Mouse (Mus musculus) thymus, adult 2 months (tissue): ENCODE measurements around the gene Scube3.

Experiments used
- CTCF ChIP-seq: fragments of 200-500 bp; IDR thresholded peaks from 2 replicates; pipeline ENCODE4 v1.5.1; 2012; ENCODE audit warnings: mild to moderate bottlenecking, control low read depth, low read length, moderate library complexity, borderline replicate concordance; ENCODE audit not compliant: control insufficient read depth, poor library complexity, insufficient read depth; ENCODE audit errors: extremely low read depth
- POLR2A ChIP-seq: fragments of 200-500 bp; IDR thresholded peaks from 2 replicates; pipeline ENCODE4 v1.6.1; 2012; ENCODE audit warnings: mild to moderate bottlenecking, low read length, control low read depth, moderate library complexity; ENCODE audit not compliant: control insufficient read depth, poor library complexity, insufficient read depth; ENCODE audit errors: extremely low read depth

DNA sequence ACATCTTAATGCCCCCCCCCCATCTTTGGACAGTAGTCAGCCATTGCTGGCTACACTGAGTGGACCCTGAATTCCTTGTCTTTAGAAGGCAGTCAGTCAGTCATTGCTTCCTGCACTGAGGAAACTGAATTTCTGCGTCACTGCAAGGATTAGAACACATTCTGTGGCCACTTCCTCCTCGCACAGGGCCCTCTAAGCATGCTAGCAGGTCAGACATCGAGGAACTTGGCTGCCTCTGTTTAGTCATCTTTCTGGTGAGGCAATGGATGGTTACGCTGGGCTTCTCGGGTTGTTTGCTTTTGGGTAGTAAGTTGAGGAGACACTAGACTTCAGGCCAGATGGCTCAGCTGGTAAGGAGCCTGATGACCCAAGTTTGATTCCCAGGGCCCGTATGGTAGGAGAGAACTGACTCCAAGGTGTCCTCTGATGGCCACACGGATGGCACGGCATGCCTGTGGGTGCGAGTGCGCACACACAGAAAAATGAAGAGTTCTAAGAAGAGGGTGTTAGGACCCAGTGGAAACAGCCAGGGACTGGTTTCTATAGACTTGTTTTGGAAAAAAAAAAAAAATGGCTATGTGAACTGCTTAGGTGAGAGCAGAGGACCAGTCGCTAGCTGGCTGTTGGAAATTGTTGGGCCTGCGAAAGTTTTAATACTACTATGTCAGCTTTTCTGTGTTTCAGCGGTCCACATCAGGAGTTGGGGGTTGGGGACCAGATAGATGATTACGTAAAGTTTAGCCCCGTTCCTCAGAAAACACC is 39.0 kb downstream of the Scube3 start:
- no peak for TF ChIP-seq CTCF
- no peak for TF ChIP-seq POLR2A
